Mouse (Mus musculus) kidney, embryonic 14.5 days (tissue): ENCODE results near the gene Pign. TPM values are rescaled to one million over a fixed set of nuclear protein-coding genes. Genes with fewer than 3 reads are reported as not detected.

Source experiments
- ATAC-seq: fragments of 200-750 bp; cut with Nextera tagmentation; 2 replicates; pipeline ENCODE4 v1.8.0; 2017; ENCODE audit warnings: moderate number of reproducible peaks, mild to moderate bottlenecking, moderate TSS enrichment, moderate library complexity; ENCODE audit not compliant: low FRiP score, low TSS enrichment
- H3K27ac ChIP-seq: fragments of 300-500 bp; sonication (generic); 2 replicates; pipeline ENCODE4 v1.5.1; 2014; ENCODE audit warnings: low read depth, mild to moderate bottlenecking, low read length, moderate library complexity, mixed read lengths
- H3K27me3 ChIP-seq: fragments of 300-500 bp; sonication (generic); 2 replicates; pipeline ENCODE4 v1.6.1; 2014; ENCODE audit warnings: mild to moderate bottlenecking, low read length; ENCODE audit not compliant: control insufficient read depth, insufficient read depth
- H3K36me3 ChIP-seq: fragments of 300-500 bp; sonication (generic); 2 replicates; pipeline ENCODE4 v1.6.1; 2014; ENCODE audit warnings: low read length, mixed read lengths; ENCODE audit not compliant: control insufficient read depth, insufficient read depth
- H3K4me1 ChIP-seq: fragments of 300-500 bp; sonication (generic); 2 replicates; pipeline ENCODE4 v1.6.1; 2014; ENCODE audit warnings: low read length, mixed read lengths; ENCODE audit not compliant: control insufficient read depth, insufficient read depth
- H3K4me2 ChIP-seq: fragments of 300-500 bp; sonication (generic); replicated peaks from 2 replicates; pipeline ENCODE4 v1.6.1; 2014; ENCODE audit warnings: low read depth, mild to moderate bottlenecking, low read length
- H3K4me3 ChIP-seq: fragments of 300-500 bp; sonication (generic); 2 replicates; pipeline ENCODE4 v1.5.1; 2014; ENCODE audit warnings: mild to moderate bottlenecking, low read length
- H3K9ac ChIP-seq: fragments of 300-500 bp; sonication (generic); 2 replicates; pipeline ENCODE4 v1.6.1; 2014; ENCODE audit warnings: low read depth, mild to moderate bottlenecking, low read length, moderate library complexity
- H3K9me3 ChIP-seq: fragments of 300-500 bp; sonication (generic); 2 replicates; pipeline ENCODE4 v1.6.1; 2016; ENCODE audit warnings: low read length; ENCODE audit not compliant: control insufficient read depth
- WGBS: fragments of 180-500 bp; shearing (Covaris S2); extraction: QIAGEN DNeasy Blood & Tissue Kit; methylation state at CpG from one replicate; pipeline ENCODE4 v1.1.7; 2014; 5-methylcytosine and 5-hydroxymethylcytosine counted together
- polyA plus RNA-seq: library from polyadenylated mRNA; unstranded; fragments of >200 nt; fragmentation: Nextera tagmentation; extraction: Ambion mirVana; gene quantifications from 2 replicates; pipeline ENCODE4 v1.2.1, GENCODE M21; 2014

Gene Pign
- 13.5 and 22.6 TPM in 2 replicates for polyA plus RNA-seq

GRCm38 (mm10) chr1:105663171-105663961, at the start of gene Pign, which contains the start of gene Relch:
Gene Pign, minus strand, starts transcription at chr1:105663677.
Gene Relch, plus strand, starts transcription at chr1:105663861.
- peak within 1 kb of the TSS; percentile 87 for H3K9ac ChIP-seq
- ATAC-seq = peak; percentile 99
- H3K36me3 ChIP-seq = no peaks in the 10 kb centered on the region
- peaks cover 3% of the 10 kb centered on the region; the same call in 1 of the 2 replicates for H3K4me1 ChIP-seq
- H3K4me2 ChIP-seq = peak within 1 kb of the TSS; percentile 82
- H3K27me3 ChIP-seq = no peaks in the 10 kb centered on the region
- peak within 1 kb of the TSS; percentile 99 for H3K4me3 ChIP-seq
- under 1% methylated on average over 41 of the region's 41 CpGs for WGBS
- H3K27ac ChIP-seq = peak within 1 kb of the TSS; percentile 18; the same call in 1 of the 2 replicates
- H3K9me3 ChIP-seq = no peaks in the 10 kb centered on the region

- WGBS = 93% methylated on average over 2 of the region's 2 CpGs
- no peak overlapping the region for H3K4me3 ChIP-seq
- H3K27ac ChIP-seq = no peak overlapping the region
- no peaks in the 10 kb centered on the region for H3K4me1 ChIP-seq
- H3K4me2 ChIP-seq = no peak overlapping the region
- no peaks in the 10 kb centered on the region for H3K27me3 ChIP-seq
- no peak overlapping the region for H3K9ac ChIP-seq
- no peak for ATAC-seq
- H3K9me3 ChIP-seq = no peaks in the 10 kb centered on the region
- H3K36me3 ChIP-seq = peaks cover 11% of the 10 kb centered on the region; the same call in 1 of the 2 replicates
Measured at GRCm38 (mm10) chr1:105712822-105713221, 49.3 kb upstream of the Pign start.

- no peak overlapping the region for H3K4me2 ChIP-seq
- H3K27me3 ChIP-seq = no peaks in the 10 kb centered on the region
- no peak overlapping the region for H3K27ac ChIP-seq
- H3K9ac ChIP-seq = no peak overlapping the region
- H3K9me3 ChIP-seq = no peaks in the 10 kb centered on the region
- ATAC-seq = no peak
- no peaks in the 10 kb centered on the region for H3K4me1 ChIP-seq
- peaks cover 8% of the 10 kb centered on the region; the same call in 1 of the 2 replicates for H3K36me3 ChIP-seq
- H3K4me3 ChIP-seq = no peak overlapping the region
- 51% methylated on average over 1 of the region's 1 CpGs for WGBS
Measured at GRCm38 (mm10) chr1:105711227-105711626, 47.8 kb upstream of the Pign start.

DNA sequence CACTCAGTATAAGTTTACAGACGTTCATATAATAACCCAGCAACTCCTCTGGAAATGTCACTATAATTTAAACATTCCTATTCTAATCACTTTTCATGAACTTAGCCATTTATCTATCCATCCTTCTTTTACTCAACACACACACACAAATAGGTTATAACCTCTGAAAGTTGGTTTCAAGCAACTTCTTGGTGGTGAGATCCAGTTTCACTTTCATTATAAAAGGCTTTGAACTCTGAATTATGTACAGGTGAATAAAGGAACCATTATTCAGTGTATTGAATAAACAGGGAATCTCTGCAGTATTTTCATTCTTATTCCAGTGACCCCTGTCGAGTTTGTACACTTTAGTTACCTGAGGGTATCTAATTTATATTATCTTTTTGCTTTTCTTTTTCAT, 45.9 kb upstream of the Pign start:
- Histone ChIP-seq H3K9ac (no peak overlapping the region), H3K27me3 (no peaks in the 10 kb centered on the region), H3K9me3 (no peaks in the 10 kb centered on the region), H3K4me2 (no peak overlapping the region), H3K27ac (no peak overlapping the region), H3K4me1 (no peaks in the 10 kb centered on the region), H3K36me3 (peaks cover 5% of the 10 kb centered on the region), H3K4me3 (no peak overlapping the region)
- no peak for ATAC-seq
- WGBS = 62% methylated on average over 2 of the region's 2 CpGs

- Histone ChIP-seq H3K4me2 (no peak overlapping the region), H3K36me3 (peaks cover 4% of the 10 kb centered on the region), H3K4me1 (no peaks in the 10 kb centered on the region), H3K9ac (no peak overlapping the region), H3K27me3 (no peaks in the 10 kb centered on the region), H3K9me3 (no peaks in the 10 kb centered on the region), H3K27ac (no peak overlapping the region), H3K4me3 (no peak overlapping the region)
- no peak for ATAC-seq
- WGBS = 90% methylated on average over 4 of the region's 4 CpGs
Measured at GRCm38 (mm10) chr1:105700984-105701530, 37.6 kb upstream of the Pign start.

DNA sequence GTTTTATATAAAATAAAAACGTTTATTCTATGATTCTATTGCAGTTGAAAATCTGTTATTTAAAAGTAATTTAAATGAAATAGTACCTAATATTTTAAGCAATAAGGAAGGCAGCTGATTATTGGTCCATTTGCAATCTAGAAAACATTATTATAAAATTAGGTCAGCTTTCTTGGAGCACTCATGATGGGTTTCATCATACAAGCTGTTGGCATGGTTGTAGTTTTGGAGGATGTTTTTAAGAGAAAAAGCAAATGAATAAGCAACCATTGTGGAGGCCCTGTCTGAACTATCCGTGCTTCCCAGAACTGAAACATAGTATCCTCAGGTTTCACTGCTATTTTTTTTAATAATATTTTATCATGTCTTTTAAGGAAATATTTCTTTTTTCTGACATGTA, 32.1 kb upstream of the Pign start:
- ATAC-seq = no peak
- Histone ChIP-seq H3K9ac (no peak overlapping the region), H3K4me1 (no peaks in the 10 kb centered on the region), H3K27me3 (no peaks in the 10 kb centered on the region), H3K4me2 (no peak overlapping the region), H3K9me3 (no peaks in the 10 kb centered on the region), H3K27ac (no peak overlapping the region), H3K4me3 (no peak overlapping the region), H3K36me3 (peaks cover 7% of the 10 kb centered on the region; the same call in 1 of the 2 replicates)
- 85% methylated on average over 2 of the region's 2 CpGs for WGBS

DNA sequence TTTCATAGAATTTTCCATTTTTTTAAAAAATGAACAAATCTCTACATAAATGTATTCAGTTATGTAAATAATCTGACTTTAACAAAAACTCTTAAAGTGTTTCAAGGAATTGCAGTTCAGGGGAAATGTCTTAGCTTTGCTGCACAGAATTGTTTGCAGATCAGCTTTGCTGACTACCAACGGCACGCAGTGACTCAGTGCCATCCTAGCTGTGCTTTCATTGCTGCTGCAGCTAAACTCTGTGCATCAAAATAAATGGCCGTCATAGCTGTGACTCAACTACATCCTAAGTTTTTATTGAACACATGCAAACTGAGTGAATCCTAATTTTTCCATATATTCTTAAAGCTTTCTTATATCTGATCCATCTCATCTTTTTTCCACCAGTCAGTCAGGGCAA, 22.0 kb upstream of the Pign start:
- 92% methylated on average over 3 of the region's 3 CpGs for WGBS
- Histone ChIP-seq H3K4me2 (no peak overlapping the region), H3K36me3 (no peaks in the 10 kb centered on the region; the same call in 1 of the 2 replicates), H3K9me3 (no peaks in the 10 kb centered on the region), H3K27ac (no peak overlapping the region), H3K27me3 (no peaks in the 10 kb centered on the region), H3K4me1 (no peaks in the 10 kb centered on the region), H3K9ac (no peak overlapping the region), H3K4me3 (no peak overlapping the region)
- no peak for ATAC-seq

GRCm38 (mm10) chr1:105680587-105680986, 17.1 kb upstream of the Pign start:
- Histone ChIP-seq H3K9me3 (no peaks in the 10 kb centered on the region), H3K4me2 (no peak overlapping the region), H3K9ac (no peak overlapping the region), H3K4me3 (no peak overlapping the region), H3K4me1 (no peaks in the 10 kb centered on the region), H3K27ac (no peak overlapping the region), H3K36me3 (peaks cover 4% of the 10 kb centered on the region; the same call in 1 of the 2 replicates), H3K27me3 (no peaks in the 10 kb centered on the region)
- ATAC-seq = no peak
- WGBS = 88% methylated on average over 1 of the region's 1 CpGs

DNA sequence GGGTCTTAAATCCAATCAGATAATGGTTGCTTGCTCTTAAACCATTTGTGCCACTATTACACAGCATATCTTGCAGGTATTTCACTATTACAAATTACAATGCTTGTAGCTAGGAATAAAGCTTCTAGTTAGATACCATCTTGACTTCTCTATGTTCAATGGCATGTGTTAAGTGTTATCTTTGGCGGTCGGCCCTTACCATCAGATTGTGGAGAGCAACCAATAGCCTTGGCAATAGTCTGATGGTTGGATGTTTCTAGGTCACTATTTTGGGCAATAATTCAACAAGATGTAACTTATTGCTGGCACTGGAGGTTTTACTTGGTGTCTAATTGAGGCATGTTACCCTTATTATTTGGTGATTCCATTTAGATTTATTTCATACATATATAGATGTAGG, 11.3 kb upstream of the Pign start:
- H3K9me3 ChIP-seq = no peaks in the 10 kb centered on the region
- H3K9ac ChIP-seq = no peak overlapping the region
- H3K27ac ChIP-seq = no peak overlapping the region
- no peaks in the 10 kb centered on the region for H3K4me1 ChIP-seq
- ATAC-seq = no peak
- H3K36me3 ChIP-seq = peaks cover 4% of the 10 kb centered on the region; the same call in 1 of the 2 replicates
- H3K27me3 ChIP-seq = no peaks in the 10 kb centered on the region
- H3K4me3 ChIP-seq = no peak overlapping the region
- H3K4me2 ChIP-seq = no peak overlapping the region
- 90% methylated on average over 2 of the region's 2 CpGs for WGBS
